Mouse (Mus musculus) left cerebral cortex, postnatal 14 days (tissue): ENCODE data around the gene Gm17349. TPM values are rescaled to one million over a fixed set of nuclear protein-coding genes. Genes with fewer than 3 reads are reported as not detected.
A peak's percentile ranks its signal among the peaks of the same experiment; 100 is the strongest.
"Not testable (repeated sequence)": the region's sequence is repeated elsewhere in the genome, so short reads cannot be mapped to it uniquely, and the experiment has no call there.

ENCODE experiments used
- DNase-seq, 2 experiments: peaks; one replicate each; pipeline ENCODE4 v3.0.0; 2021 to 2022; ENCODE audit warnings: low spot score in 2 of 2, mixed read lengths in 1 of 2
- intact Hi-C: fragments of 180-260 bp; cut with DNase I; formaldehyde crosslinking; loops from one replicate; pipeline ENCODE4 v1.15.1; 2025
- long read RNA-seq, 2 experiments: library from polyadenylated mRNA; stranded (forward); transcript quantifications; one replicate each; pipeline ENCODE4 v2.0.0; 2021
- total RNA-seq, 2 experiments: library from RNA; stranded (reverse); gene quantifications; 2 replicates each; pipeline ENCODE4 v1.2.3; 2021

Gm17349 gene
- 1 to 10 TPM; 5.6 to 8.1 TPM for total RNA-seq
- long read RNA-seq, experiment 1, partial matches to known transcripts: 0 of 2 reads
- long read RNA-seq, experiment 1, other reads (novel, unspliced or antisense): 2 of 2 reads
- long read RNA-seq, experiment 2, partial matches to known transcripts: 0 of 8 reads
- long read RNA-seq, experiment 2, other reads (novel, unspliced or antisense): 8 of 8 reads

- intact Hi-C loops: no loop called here
- peak; percentile 65 to 73 for DNase-seq
Measured at GRCm38 (mm10) chr15:99705440-99706048, at the start of gene Gm17349. Gene Gm17349 (minus strand): TSS chr15:99705490.

- intact Hi-C loops: no loop called here
- no peak for DNase-seq
Measured at GRCm38 (mm10) chr15:99754204-99754603, 48.9 kb upstream of the Gm17349 start.

GRCm38 (mm10) chr15:99740229-99740628 lies 34.9 kb upstream of the Gm17349 start:
- DNase-seq: no peak

GRCm38 (mm10) chr15:99736675-99737074 lies 31.4 kb upstream of the Gm17349 start:
- intact Hi-C loops: no loop called here
- no peak for DNase-seq

More at GRCm38 (mm10) chr15:99740229-99740628, 34.9 kb upstream of the Gm17349 start:
- intact Hi-C loops: no loop called here

GRCm38 (mm10) chr15:99735631-99736030 lies 30.3 kb upstream of the Gm17349 start:
- peak; percentile 100 for DNase-seq
- intact Hi-C loops: no loop called here

- DNase-seq: no peak
- intact Hi-C loops: no loop called here
Measured at GRCm38 (mm10) chr15:99733186-99733585, 27.9 kb upstream of the Gm17349 start.

- DNase-seq: no peak
- intact Hi-C loops: no loop called here
Measured at GRCm38 (mm10) chr15:99731678-99732077, 26.4 kb upstream of the Gm17349 start.

- intact Hi-C loops: no loop called here
- no peak for DNase-seq
Measured at GRCm38 (mm10) chr15:99731167-99731566, 25.9 kb upstream of the Gm17349 start.

GRCm38 (mm10) chr15:99729056-99729783 lies 23.9 kb upstream of the Gm17349 start:
- no peak for DNase-seq
- intact Hi-C loops: loop anchor here (5.0 kb wide), 2 partner anchors 43 to 173 kb away; partner anchors contain the start of gene Cers5

- no peak for DNase-seq
- intact Hi-C loops: loop anchor here (5.0 kb wide), 2 partner anchors 44 to 174 kb away; partner anchors contain the start of gene Cers5
Measured at GRCm38 (mm10) chr15:99728211-99728610, 22.9 kb upstream of the Gm17349 start.

- DNase-seq: no peak
- intact Hi-C loops: loop anchor here (5.0 kb wide), 2 partner anchors 45 to 175 kb away; partner anchors contain the start of gene Cers5
Measured at GRCm38 (mm10) chr15:99727525-99727924, 22.2 kb upstream of the Gm17349 start.

- not testable (repeated sequence) for DNase-seq
- intact Hi-C loops: loop anchor here (5.0 kb wide), 2 partner anchors 45 to 175 kb away; partner anchors contain the start of gene Cers5
Measured at GRCm38 (mm10) chr15:99727039-99727438, 21.7 kb upstream of the Gm17349 start.

- intact Hi-C loops: loop anchor here (5.0 kb wide), 2 partner anchors 46 to 176 kb away; partner anchors contain the start of gene Cers5
Measured at GRCm38 (mm10) chr15:99726549-99726948, 21.3 kb upstream of the Gm17349 start.

GRCm38 (mm10) chr15:99725341-99726155 lies 20.3 kb upstream of the Gm17349 start, which contains the start of gene Cox14:
Gene Cox14 (plus strand): TSS chr15:99725618.
- DNase-seq: peak; percentile 96 to 99
- intact Hi-C loops: loop anchor here (5.0 kb wide), 2 partner anchors 47 to 177 kb away; partner anchors contain the start of gene Cers5

More at GRCm38 (mm10) chr15:99726549-99726948, 21.3 kb upstream of the Gm17349 start:
- DNase-seq: no peak

GRCm38 (mm10) chr15:99724292-99725021 lies 19.2 kb upstream of the Gm17349 start:
- peak; percentile 75 to 89 for DNase-seq
- intact Hi-C loops: loop anchor here (5.0 kb wide), 2 partner anchors 48 to 178 kb away; partner anchors contain the start of gene Cers5

GRCm38 (mm10) chr15:99723515-99724291 lies 18.4 kb upstream of the Gm17349 start:
- intact Hi-C loops: no loop called here
- peak; percentile 56 to 77 for DNase-seq

GRCm38 (mm10) chr15:99723120-99723514 lies 17.8 kb upstream of the Gm17349 start:
- DNase-seq: peak in 1 of 2 experiments; percentile 49
- intact Hi-C loops: no loop called here
